ENCODE assay signal across 8 mouse cellular contexts in genomic region chr4:40142743-40143532, GRCm38 (mm10). TPM values are rescaled to one million over a fixed set of nuclear protein-coding genes. Genes with fewer than 3 reads are reported as not detected.
A peak's percentile ranks its signal among the peaks of the same experiment; 100 is the strongest.
DNase-seq lines count a peak whose midpoint lies in the region; ATAC-seq and TF ChIP-seq lines count a peak whose summit lies in the region.

TSS of gene Aco1 (plus strand) at chr4:40143081.

- TF ChIP-seq CTCF in bone marrow, adult 2 months (IDR thresholded peaks at IDR 0.05; ENCODE audit: control insufficient read depth, insufficient read depth, low read length), result no peak
- no peak; the same call in 1 of the 2 replicates for TF ChIP-seq CTCF in midbrain, postnatal 0 days (IDR thresholded peaks at IDR 0.05)

- peak within 1 kb of the TSS; percentile 76 for H3K4me2 ChIP-seq in embryonic facial prominence, embryonic 15.5 days (replicated peaks)
- H3K4me2 ChIP-seq in limb, embryonic 14.5 days (replicated peaks; ENCODE audit: low read depth, low read length, severe bottlenecking), result peak within 1 kb of the TSS; percentile 81
- peak within 1 kb of the TSS; percentile 61 for H3K4me2 ChIP-seq in midbrain, postnatal 0 days (ENCODE audit: low read depth, low read length, poor library complexity, severe bottlenecking)

- H3K9me3 ChIP-seq in embryonic facial prominence, embryonic 15.5 days (replicated peaks), result no peaks in the 10 kb centered on the region
- H3K9me3 ChIP-seq in limb, embryonic 14.5 days (ENCODE audit: control insufficient read depth, low read length), result no peaks in the 10 kb centered on the region
- H3K9me3 ChIP-seq in midbrain, postnatal 0 days (ENCODE audit: low read length), result no peaks in the 10 kb centered on the region

- peak within 1 kb of the TSS; percentile 77 for H3K4me3 ChIP-seq in bone marrow, adult 2 months (replicated peaks; ENCODE audit: control insufficient read depth, low read depth, low read length)
- peak within 1 kb of the TSS; percentile 75 for H3K4me3 ChIP-seq in embryonic facial prominence, embryonic 15.5 days (replicated peaks)
- H3K4me3 ChIP-seq in limb, embryonic 14.5 days (replicated peaks; ENCODE audit: low read length), result peak within 1 kb of the TSS; percentile 71
- H3K4me3 ChIP-seq in midbrain, postnatal 0 days (ENCODE audit: low read depth, low read length), result peak within 1 kb of the TSS; percentile 87

- peaks cover 2% of the 10 kb centered on the region; the same call in 1 of the 2 replicates for H3K4me1 ChIP-seq in bone marrow, adult 2 months (ENCODE audit: control insufficient read depth, insufficient read depth, low read length)
- peaks cover 12% of the 10 kb centered on the region; the same call in 1 of the 2 replicates for H3K4me1 ChIP-seq in embryonic facial prominence, embryonic 15.5 days
- peaks cover 17% of the 10 kb centered on the region for H3K4me1 ChIP-seq in limb, embryonic 14.5 days (ENCODE audit: control insufficient read depth, insufficient read depth, low read length)
- H3K4me1 ChIP-seq in midbrain, postnatal 0 days (ENCODE audit: insufficient read depth, low read length), result peaks cover 9% of the 10 kb centered on the region; the same call in 1 of the 2 replicates

- no peaks in the 10 kb centered on the region for H3K36me3 ChIP-seq in embryonic facial prominence, embryonic 15.5 days
- no peaks in the 10 kb centered on the region; the same call in 1 of the 2 replicates for H3K36me3 ChIP-seq in limb, embryonic 14.5 days (ENCODE audit: control insufficient read depth, insufficient read depth, low read length)
- no peaks in the 10 kb centered on the region for H3K36me3 ChIP-seq in midbrain, postnatal 0 days (ENCODE audit: insufficient read depth, low read length)

- TF ChIP-seq POLR2A in bone marrow, adult 2 months (IDR thresholded peaks at IDR 0.05; ENCODE audit: borderline replicate concordance, control insufficient read depth, low read depth, low read length), result peak; percentile 69
- peak; percentile 42; the same call in 1 of the 2 replicates for TF ChIP-seq POLR2A in limb, embryonic 14.5 days (IDR thresholded peaks at IDR 0.05; ENCODE audit: borderline replicate concordance, extremely low read depth, insufficient read depth, insufficient read length)

- peak; percentile 96 for ATAC-seq in embryonic facial prominence, embryonic 15.5 days (ENCODE audit: insufficient number of reproducible peaks, low FRiP score, low TSS enrichment, low read depth)
- ATAC-seq in limb, embryonic 14.5 days (ENCODE audit: low FRiP score, low read depth), result peak; percentile 95
- peak; percentile 97 for ATAC-seq in midbrain, postnatal 0 days (ENCODE audit: low FRiP score)

- peak within 1 kb of the TSS; percentile 72 for H3K27ac ChIP-seq in bone marrow, adult 2 months (ENCODE audit: control insufficient read depth, insufficient read depth, low read depth, low read length, poor library complexity)
- H3K27ac ChIP-seq in embryonic facial prominence, embryonic 15.5 days (replicated peaks), result peak within 1 kb of the TSS; percentile 96
- peak within 1 kb of the TSS; percentile 86 for H3K27ac ChIP-seq in limb, embryonic 14.5 days (replicated peaks; ENCODE audit: low read depth, low read length)
- H3K27ac ChIP-seq in midbrain, postnatal 0 days (ENCODE audit: low read depth, low read length), result peak within 1 kb of the TSS; percentile 91

- peak within 1 kb of the TSS; percentile 44 for H3K9ac ChIP-seq in embryonic facial prominence, embryonic 15.5 days
- H3K9ac ChIP-seq in limb, embryonic 14.5 days (ENCODE audit: low read depth, low read length, severe bottlenecking), result peak within 1 kb of the TSS; percentile 81
- H3K9ac ChIP-seq in midbrain, postnatal 0 days (replicated peaks; ENCODE audit: low read length, poor library complexity, severe bottlenecking), result peak within 1 kb of the TSS; percentile 90

- peak; percentile 99 for DNase-seq in 416B (ENCODE audit: low read depth)
- peak; percentile 97 for DNase-seq in heart, adult 8-10 months (ENCODE audit: low spot score)
- DNase-seq in kidney, adult 9 months, result peak; percentile 99
- DNase-seq in limb, embryonic 14.5 days (ENCODE audit: low spot score), result peak; percentile 96
- DNase-seq in midbrain, postnatal 0 days (ENCODE audit: low spot score), result peak; percentile 98
- DNase-seq in spleen, postnatal 14 days (ENCODE audit: low spot score in 2 of 2), result peak; percentile 84 to 88

- WGBS in bone marrow, adult 2 months, result under 1% methylated on average over 46 of the region's 46 CpGs
- under 1% methylated on average over 45 of the region's 46 CpGs for WGBS in embryonic facial prominence, embryonic 15.5 days
- WGBS in limb, embryonic 14.5 days, result 2% methylated on average over 42 of the region's 46 CpGs
- under 1% methylated on average over 41 of the region's 46 CpGs for WGBS in midbrain, postnatal 0 days

- no peaks in the 10 kb centered on the region for H3K27me3 ChIP-seq in embryonic facial prominence, embryonic 15.5 days
- H3K27me3 ChIP-seq in limb, embryonic 14.5 days (ENCODE audit: control insufficient read depth, insufficient read depth, low read length), result no peaks in the 10 kb centered on the region
- H3K27me3 ChIP-seq in midbrain, postnatal 0 days (ENCODE audit: insufficient read depth, low read length), result no peaks in the 10 kb centered on the region

RNA-seq across cellular contexts. Expression of gene Aco1, which starts in this region (rescaled TPM):
- 6.8 and 15.7 TPM in 2 replicates for polyA plus RNA-seq in bone marrow, adult 2 months (2011; ENCODE audit: insufficient read depth, insufficient read length, low replicate concordance, missing spikeins)
- 41.7 and 44.1 TPM in 2 replicates for polyA plus RNA-seq in embryonic facial prominence, embryonic 15.5 days (2015; fragmentation: Nextera tagmentation; extraction: Ambion mirVana)
- 10 to 100 TPM; 24.3 to 30.2 (median 26.3) TPM for total RNA-seq in heart, adult 8-10 months (2022)
- polyA plus RNA-seq in limb, embryonic 14.5 days (2012; rRNA removed), result 41.9 and 43.7 TPM in 2 replicates
- 45.9 and 46.8 TPM in 2 replicates for polyA plus RNA-seq in limb, embryonic 14.5 days (2014; fragmentation: Nextera tagmentation; extraction: Ambion mirVana)
- 54.0 and 57.5 TPM in 2 replicates for total RNA-seq in midbrain, postnatal 0 days (2014; rRNA removed)
- 33.2 TPM in 2 replicates for polyA plus RNA-seq in midbrain, postnatal 0 days (2015; fragmentation: Nextera tagmentation; extraction: Ambion mirVana)

Comparison
In these comparisons a context has a peak if more than half of its experiments do, and no peak if none do; other contexts are left out.
1. Peak in every context shown above with its lines: DNase-seq, ATAC-seq, H3K4me3 ChIP-seq and H3K27ac ChIP-seq.